Mouse (Mus musculus): ENCODE measurements around the gene Fstl4.

Gene Fstl4

DNA sequence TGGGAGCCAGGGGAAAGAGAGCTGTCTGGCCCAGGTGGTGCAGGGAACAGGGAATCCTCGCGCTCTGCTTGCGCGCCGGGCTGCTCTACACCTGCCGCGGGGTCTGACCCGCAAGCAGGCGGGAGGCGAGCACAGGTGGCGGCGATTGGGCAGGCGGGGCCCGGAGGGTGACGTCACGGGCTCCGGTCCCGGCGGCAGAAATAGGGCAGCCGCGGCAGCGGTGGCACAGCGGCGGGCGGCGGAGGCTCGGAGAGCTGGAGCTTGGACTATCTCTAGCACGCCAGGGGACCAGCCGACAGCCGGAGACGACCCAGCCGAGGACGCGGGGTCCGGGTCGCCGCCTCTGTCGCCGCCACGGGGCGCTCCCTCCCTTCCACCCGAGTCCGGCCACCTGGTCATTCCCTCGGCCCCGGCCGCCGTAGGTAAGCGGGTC is at the start of gene Fstl4:
Gene Fstl4, plus strand, starts transcription at position 174 of the 433 bp plus-strand sequence.
- no peak for DNase-seq

DNA sequence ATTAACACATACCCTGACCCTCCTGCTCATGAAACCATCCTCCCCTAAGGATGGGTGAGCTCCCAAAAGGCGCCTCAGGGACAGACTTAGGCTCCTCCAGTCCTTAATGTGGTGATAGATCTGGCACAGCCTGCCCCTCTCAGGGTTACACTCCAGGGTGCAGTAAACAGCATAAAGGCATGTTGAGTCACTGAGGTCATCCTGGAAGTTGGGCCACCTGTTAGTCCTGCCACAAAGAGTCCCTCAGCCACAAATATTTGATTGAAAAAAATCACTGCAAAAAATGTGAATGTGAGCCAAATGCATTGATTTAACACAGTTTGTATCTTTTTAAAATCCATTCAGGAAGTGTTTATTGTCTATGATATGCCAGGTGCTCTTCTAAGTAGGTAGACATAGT is 45.9 kb upstream of the Fstl4 start:
- no peak for DNase-seq

DNA sequence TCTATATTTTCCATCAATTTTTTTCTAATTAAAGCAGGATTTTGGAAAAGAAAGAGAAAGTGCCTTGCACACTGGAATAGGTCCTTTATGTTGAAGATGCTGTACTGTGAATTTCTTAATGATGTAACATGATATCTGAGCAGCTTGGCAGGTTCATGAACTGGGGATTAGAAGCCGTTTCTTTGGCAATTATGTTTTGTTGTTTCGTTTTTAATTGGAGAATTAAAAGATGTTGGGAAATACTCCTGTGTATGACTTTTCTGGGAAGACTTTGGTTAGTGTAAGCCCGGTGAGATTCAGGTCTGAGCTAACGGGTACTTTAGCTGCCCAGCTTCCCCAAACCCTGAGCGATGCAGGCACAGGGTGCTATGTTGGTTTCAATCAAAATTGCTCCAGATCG is 43.3 kb upstream of the Fstl4 start:
- no peak for DNase-seq

DNA sequence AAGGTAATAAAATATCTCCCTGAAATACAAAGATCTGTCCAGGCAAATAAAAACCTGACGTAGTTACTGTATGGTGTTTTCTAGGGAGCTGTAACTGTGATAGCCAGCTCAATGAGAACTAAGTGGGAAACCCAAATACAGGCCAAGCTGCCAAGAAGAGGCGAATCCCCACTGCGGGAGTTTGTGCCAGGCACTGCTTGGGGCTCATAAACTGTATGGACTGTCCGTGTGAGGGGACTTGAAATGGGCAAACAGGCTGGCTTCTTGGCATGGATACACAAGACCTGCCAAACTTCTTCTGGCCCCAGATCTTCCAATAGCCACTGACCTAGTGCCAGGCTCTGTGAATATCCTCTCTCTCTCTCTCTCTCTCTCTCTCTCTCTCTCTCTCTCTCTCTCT is 41.7 kb upstream of the Fstl4 start:
- no peak for DNase-seq

DNA sequence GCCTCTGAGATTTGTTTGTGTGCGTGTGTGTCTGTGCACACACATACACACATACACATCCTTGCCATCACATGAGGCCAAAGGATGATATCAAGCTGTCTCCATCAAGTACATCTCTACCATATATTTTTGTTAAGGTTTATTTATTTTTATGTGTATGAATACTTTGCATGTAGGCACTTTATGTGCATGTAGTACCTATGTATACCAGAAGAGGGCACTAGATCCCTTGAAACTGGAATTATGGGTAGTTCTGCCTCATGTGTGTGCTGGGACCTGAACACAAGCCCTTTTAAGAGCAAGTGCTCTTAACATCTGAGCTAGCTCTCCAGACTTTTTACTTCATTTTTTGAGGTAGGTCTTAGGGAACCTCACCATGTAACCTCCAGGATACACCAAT is 38.4 kb upstream of the Fstl4 start:
- DNase-seq = no peak

DNA sequence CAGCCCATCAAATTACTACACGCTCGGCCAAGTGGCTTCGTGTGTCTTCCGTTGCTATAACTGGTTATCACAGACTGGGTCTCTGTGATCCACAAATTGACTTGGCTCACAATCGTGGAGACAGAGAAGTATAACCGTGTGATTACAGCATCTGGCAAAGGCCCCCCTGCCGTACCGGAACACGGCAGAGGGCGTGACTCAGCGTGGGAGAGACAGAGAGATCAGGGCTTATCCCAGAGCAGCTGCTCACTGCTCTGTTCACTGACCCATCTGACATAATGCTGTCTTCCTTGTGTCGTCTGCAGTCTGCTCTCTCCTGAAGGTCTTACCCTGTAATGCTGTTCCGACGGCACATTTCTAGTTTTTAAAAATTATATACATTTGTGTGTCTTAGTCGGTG is 36.0 kb upstream of the Fstl4 start:
- DNase-seq = no peak

DNA sequence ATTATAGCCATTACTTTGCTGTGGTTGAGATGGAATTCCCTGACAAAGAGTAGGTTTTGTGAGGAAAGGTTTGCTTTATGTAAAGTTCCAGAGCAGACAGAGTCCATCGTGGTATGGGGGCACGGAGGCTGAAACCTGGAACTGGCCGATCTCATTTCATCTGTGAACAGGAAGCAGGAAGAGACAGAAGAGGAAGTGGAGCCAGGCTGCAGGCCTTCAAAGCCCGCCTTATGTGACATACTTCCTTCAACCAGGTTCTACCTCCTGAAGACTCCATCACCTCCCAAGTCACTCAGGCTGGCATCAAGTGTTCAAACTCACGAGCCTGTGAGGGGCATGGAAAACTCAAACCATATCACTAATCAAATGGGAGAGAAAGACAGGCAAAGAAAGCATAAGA is 34.5 kb upstream of the Fstl4 start:
- DNase-seq = no peak

DNA sequence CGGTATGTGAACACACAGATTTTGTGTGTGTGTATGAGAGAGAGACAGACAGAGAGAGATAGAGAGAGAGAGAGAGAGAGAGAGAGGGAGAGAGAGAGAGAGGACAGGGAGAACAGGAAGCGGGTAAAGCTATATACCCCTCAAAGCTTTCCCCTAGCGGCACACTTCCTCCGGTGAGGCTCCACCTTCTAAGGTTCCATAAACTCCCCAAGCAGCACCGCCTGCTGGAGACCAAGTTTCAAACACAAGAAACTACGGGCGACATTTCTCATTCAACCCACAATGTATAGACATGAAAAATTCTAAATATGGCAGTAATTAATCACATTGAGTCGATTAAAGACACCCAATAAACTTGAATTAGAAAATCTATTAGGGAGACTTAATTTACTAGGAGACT is 32.5 kb upstream of the Fstl4 start:
- DNase-seq = no peak

DNA sequence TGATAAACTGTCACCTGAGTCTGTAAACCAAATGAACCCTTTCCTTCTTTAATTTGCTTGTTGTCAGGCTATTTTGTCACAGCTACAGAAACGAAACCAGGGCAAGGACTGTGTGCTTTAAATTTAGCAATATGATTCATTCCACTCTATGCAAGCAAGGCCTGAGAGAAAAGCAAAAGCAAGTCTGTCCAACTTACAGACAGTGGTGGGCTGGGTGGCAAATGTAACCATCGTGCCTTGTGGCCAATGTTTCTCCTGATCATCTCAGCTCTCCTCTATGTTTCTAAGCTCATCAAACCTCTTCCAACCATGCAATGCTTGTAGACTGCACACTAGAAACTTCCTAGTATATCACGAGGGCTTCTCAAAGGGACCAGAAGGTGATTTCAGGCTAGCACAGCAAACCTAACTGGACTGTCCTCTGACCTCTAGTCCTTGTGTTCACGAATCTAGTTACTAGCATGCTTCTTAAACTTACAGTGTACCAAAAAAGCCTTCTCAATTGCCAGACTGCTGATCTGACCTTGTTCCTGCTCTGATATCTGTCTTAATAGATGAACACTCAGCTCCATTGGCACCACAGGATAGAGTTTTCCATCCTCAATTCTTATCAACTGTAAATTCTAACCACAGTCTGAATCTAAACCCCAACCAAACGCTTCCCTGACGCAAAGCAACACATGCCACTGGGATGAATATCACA is 29.8 kb upstream of the Fstl4 start:
- DNase-seq = no peak

DNA sequence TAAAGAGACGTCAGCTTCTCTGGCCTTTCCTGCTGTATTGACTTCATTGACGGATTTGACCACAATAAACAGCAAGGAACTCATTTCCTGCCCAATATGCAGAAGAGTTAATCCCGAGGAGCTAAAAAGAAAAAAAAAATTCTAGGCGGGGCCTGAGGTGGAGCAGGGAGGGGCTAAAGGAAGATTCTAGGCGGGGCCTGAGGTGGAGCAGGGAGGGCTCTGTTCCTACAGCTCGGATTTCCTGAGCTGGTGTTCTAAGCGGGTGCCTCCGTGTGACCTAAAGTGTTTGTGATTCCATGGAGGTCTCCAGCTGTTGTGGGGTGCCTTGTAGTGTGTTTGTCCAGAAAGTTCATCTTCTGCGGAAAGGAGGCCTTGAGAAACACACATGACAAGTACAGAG is 25.2 kb upstream of the Fstl4 start:
- DNase-seq = no peak

DNA sequence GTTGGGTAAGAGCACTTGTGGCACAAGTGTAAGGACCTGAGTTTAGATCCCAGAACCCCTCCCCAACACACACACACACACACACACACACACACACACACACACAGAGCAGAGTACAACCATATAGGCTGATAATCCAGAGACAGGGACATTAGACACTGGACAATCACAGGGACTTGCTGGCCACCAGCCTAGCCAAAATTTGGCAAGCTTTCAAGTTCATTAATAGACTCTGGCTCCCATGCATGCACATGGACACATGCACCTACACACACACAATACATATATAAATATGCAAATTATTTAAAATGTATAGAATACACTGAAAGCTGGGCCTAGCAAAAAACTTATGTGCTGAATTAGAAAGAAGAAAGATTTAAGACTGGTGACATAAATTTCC is 24.0 kb upstream of the Fstl4 start:
- DNase-seq = no peak

DNA sequence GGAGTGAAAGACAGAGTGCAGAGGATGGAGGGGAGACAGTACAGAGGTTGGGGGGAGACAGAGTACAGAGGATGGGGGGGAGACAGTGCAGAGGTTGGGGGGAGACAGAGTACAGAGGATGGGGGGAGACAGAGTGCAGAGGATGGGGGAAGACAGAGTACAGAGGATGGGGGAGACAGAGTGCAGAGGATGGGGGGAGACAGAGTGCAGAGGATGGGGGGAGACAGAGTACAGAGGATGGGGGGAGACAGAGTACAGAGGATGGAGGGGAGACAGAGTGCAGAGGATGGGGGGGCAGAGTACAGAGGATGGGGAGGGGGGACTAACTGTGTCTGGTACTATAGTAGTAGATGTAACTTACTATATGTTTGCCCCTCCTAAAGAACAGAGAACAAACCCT is 20.5 kb upstream of the Fstl4 start:
- no peak for DNase-seq

DNA sequence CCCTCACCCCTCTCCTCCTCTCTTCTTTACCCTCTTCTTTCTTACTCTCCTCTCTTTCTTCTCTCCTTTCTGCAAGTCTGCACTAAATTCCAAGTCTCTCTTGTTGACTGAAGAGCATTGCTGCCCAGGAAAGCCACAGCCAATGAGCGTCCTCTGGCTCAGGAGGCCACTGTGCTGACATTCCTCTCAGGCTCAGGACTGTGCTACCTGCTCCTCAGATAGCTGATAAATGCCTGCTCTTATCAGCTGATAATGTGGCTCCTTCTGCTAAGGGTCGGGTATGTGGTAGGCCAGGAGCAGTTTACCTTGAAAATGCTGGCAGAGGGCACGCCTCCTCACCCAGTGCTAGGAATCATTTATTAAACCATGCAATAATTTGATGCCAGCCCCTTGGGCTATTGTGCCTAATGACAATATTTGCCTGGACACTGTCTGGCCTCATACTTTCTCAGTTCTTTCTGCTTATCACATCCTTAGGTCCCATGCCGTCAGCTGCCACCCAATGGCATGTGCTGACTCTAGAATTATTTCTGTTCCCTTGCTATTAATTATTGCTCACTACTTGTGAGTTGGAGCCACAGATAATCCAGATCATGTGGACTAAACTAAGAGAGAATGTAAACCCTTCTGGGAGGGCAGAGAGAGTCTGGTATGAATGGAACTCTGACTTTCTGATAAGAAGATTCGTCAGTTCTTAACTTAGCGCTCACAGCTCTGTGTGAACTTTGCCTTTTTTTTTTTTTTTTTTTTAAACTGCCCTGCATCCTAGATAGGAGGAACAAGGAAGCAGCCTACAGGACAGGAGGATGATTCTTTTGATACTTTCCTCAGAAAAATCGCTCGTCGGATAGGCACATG is 19.6 kb upstream of the Fstl4 start:
- no peak for DNase-seq

DNA sequence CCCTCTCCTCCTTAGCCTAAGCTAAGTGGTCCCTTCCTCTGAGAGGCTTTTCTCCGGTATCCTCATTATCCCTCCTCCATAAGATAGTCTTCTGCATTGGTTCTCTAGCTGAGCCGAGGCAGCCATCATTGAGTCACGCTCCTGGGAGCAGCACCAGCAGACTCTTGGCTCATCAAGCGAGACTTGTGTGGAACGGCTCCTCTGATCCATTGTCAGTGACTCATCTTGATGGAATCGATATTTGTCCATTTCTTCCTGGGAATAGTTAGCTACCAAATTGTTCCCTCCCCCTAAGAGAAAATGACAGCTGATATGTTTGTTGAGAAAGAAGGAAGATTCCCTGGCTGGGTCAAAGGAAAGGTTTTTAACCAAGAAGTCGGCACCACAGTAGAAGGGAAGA is 17.2 kb upstream of the Fstl4 start:
- DNase-seq = no peak

DNA sequence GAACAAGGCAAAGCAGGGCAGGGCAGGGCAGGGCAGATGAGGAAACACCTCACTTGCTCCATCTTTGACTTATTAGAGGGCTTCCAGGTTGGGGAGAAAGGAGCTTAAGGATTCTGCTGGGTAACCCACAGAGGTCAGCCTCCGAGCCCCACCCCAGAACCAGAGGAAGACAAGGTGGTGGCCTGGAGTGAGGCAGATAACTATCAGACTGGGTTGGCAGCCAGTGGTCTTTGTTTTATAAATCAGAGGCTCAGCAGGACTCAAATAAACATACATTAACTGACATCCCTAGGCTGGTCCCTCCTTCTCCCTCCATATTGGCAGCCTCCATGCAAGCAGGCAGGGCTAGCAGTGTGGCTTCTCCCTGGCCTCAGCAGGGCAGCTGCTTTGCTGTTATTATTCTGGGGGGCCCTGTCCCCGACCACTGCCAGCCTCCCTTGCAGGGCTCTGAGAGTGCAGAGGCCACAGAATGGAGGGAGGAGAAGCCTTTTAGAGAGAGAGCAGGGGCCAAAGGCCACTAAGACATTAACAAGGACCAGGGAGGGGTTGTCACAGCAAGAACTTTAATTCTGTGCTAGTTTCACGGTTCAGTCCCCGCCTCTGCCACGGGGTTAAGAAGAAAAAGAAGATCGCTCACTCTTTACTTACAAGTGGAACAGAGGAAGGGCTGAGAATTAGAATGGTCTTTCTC is 16.5 kb upstream of the Fstl4 start:
- no peak for DNase-seq

DNA sequence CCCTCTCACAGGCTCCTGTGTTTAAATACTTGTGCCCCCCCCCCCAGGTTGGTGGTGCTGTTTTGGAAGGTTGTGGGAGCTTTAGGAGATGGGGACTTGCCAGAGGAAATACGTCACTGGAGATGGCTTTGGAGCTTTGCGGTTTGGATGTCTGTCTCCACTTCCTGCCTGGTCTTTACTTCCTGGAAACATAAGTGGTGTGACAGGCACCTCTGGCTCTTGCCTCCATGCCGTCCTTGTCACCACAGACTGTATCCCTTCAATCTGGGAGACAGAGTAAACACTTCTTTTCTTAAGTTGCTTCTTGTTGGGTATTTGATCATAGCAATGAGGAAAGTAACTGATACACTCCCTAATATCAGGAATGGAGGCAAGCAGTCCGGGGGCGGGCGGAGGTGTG is 14.4 kb upstream of the Fstl4 start:
- no peak for DNase-seq

DNA sequence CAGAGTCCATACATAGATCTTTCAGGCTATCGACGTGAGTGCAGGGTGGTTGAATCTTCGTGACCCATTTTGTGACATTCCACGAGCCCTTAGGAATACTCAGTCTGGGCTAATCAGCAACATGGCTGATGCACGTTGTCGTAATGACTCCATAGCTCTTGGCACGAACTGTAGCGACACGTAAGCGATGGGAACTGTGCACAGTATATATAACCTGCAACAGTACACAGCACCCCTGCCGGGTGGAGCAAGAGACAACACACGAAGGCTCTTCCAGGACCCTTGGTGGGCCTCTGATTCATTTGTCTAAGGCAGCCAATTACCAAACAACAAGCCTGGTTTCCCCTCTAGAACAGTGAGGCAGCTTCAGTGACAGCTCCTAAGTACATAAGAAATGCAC is 11.9 kb upstream of the Fstl4 start:
- no peak for DNase-seq

DNA sequence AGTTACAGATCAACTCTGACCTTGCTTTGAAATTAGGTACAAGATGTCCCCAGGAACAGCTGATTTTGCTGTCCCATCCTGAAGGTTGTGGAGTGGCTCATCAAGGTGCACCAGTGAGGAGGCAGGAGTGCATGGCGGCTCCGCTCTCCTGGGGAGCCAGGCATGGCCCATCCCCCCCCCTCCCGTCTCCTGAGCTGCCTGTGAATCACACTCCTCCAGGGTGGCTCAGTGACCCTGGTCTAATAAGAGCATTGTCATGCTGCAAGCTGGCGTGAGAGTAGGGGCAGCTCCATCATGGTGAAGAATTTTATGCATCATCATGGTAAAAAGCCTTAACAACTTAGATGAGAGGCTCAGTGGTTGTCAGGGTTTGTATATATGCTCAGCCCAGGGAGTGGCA is 11.2 kb upstream of the Fstl4 start:
- DNase-seq = no peak

DNA sequence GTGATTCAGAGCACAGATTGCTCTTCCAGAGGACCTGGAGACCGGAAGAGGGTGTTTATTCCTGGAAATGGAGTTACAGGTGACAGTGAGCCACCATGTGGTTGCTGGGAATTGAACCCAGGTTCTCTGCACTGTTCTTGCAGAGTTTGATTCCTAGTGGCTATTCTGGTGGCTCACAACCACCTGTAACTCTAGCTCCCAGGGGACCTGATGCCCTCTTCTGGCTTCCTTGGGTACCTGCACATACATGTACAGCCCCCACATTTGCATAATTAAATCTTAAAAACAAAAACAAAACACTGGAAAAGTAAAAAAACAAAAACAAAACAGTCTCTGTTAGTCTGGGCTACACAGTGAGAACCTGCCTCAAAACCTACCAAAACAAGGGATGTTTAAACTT is 2.6 kb upstream of the Fstl4 start:
- DNase-seq = no peak

DNA sequence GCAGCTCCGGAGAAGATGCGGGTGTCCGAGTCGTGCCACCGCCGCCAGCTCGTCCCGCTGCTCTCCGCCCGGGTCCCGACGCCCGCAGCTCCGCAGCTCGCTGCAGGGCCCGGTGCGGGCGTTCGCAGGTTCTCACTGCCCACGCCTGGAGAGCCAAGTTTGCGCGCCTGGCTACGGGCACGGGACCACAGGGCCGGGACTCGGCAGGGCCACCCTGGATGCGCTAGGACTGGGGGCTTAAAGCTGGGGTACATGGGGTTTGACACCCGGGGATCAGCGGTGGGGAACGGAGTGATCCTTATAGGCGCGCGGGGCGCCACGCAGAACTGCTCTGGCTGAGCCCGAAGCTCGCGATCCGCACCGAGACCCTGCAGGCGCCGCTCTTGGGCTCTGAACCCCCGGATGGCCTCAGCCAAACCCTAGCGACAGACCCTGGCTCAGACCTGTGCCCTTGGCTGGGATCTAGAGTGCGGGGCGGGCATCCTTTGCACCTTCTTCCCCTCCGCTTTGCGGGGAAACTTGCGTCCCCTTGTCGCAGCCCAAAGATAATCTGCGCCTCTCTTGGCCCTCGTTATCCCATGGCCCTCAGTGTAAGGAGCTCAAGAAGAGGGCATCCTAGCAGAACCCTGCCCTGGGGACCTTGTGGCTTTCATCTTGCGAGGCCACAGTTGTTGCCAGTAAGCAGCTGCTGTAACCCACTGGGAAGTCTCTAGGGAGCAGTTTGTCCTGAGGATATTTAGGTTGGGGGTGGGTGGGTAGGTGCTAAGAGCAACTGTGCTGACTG is 652 bp downstream of the Fstl4 start:
- DNase-seq = no peak

DNA sequence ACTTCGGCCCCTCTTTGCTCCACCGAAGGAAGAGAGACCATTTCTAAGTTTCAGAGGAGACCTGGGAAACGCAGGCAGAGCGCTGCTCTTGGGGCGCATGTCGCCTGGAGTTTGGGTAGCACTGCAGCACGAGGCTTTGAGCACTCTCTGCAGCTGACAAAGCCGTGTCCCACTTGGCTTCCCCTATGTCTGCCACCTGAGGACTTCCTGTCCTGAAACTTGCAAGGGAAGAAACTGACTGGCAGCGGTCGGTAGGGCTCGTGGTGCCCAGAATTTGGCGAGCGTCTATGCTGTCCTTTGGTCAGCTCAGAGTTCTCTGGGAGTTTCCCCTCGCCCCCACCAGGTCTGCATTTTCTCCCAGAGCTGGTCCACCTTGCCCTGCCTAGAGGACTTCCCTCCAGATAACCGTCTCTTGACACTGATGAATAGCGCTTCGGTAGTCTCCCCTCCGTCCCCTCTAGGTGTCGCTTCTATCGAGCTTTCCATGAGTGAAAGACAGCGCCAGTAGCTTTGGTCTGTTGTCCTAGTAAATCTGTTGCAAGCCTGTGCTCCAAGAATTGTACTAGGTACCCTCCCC is 1.3 kb downstream of the Fstl4 start:
- no peak for DNase-seq

DNA sequence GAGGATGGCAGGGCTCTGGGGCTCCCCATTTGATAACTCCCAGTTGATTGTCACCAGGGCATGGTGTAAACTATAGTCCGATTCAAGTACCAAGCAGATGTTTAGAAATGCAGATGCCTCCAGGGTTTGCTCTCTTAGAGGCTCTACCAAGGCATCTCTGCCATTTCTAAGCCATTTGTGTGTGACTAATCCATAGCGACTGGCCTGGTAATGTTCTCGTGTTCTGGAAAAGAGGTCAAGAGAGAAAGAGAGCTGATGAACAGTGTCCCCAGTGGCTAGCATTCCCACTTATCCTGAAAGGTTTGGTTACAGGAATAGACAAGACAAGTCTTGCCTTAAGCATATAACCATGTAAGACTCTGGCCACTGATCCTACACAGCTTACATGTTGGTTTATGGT is 3.5 kb downstream of the Fstl4 start:
- DNase-seq = no peak

DNA sequence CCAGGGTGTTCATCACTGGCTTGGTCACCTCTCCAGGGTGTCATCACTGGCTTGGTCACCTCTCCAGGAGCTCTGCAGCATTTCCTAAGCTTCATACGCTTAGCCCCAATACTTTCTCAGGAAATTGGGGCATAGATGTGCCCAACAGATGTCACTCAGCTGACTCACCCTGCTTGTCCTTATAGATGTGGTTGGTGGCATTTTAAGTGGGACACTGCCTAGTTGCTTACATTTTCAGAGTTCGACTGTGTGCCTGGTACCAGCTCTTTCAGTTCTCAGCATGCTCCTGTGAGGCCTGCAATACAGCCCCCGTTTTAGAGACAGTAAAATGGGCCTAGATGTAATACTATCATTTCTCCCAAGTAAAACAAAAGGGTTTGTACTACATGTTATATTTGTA is 8.6 kb downstream of the Fstl4 start:
- no peak for DNase-seq
